Mouse (Mus musculus): ENCODE results near the gene Lrrc63.
"Not testable (repeated sequence)": the region's sequence is repeated elsewhere in the genome, so short reads cannot be mapped to it uniquely, and the experiment has no call there.

Gene Lrrc63

DNA sequence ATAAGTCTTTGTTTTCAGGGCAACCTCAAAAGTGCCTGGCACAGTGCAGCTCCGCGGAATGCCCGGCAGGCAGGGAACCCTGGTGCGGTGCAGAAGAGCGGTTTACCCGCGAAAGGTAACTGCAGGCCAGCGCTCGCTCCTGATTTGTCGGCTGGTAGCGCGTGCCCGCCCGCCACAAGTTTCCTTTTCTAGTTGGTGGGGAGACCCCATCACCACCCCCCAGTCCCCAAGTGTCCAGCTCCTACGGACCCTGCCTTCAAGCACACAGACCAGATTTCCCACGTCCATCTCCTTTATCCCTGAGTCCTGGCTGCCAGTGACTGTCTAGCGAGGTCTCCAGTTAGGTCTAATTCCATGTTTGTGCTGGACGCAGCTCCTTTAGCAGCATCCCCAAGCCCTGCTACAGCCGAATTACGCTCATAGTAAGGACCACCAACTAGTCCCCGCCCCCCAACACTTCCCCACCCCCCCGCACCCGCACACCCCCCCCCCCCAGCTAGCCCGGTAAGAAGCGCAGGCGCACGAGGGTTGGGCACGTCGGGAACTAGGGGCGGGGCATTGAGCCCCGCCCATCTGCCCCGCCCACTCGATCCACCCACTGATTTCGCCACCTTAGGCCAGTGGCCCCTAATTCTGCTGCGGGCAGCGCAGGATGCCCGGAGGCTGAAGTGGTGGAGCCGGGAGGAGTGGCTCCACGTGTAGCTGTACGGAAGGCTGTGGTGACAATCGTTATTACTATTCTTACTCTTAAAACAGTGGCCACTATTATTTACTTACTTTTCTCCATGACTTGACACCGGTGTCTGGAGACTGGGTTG lies at the start of gene Lrrc63, which contains the start of gene Lcp1:
Lrrc63 (minus strand) TSS at position 381 of the 818 bp plus-strand sequence.
Lcp1 (plus strand) TSS at position 601 of the 818 bp plus-strand sequence.
- DNase-seq (ENCODE audit: low spot score in 2 of 2) = peak; percentile 26 to 51

DNA sequence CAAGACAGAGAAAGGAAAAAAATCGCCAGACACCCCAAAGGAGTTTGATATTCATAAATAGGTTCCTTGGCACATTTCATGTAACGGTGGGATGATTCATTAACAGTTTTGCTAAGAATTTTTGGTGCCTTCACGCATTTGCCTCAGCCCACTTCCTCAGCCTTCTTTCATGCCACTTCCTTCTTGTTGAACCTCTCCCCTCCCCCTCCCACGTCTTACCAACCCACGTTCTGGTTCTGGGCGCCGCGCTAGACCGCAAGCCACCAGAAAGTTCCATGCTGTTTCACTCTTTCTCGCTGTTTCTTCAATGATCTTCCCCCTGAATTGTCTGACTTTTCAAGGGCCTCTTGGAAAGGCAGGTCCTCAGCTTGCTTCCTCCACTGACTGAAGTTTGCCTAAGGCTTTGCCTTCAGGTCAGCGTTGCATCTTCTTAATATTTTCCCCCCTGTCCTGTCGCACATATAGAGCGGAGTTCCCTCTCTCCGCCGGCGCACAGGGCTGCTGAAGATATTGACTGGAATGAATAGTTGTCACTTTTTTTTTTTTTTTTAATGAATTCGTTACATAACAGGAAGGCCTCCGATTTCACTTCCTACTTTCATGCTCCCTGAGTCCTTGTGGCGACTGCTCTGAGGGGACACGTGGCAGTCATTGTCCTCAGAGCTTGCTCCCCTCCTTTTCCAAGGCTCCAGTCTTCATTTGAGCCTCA lies 48.7 kb upstream of the Lrrc63 start:
- DNase-seq (ENCODE audit: low spot score in 2 of 2) = peak in 1 of 2 experiments; percentile 22

DNA sequence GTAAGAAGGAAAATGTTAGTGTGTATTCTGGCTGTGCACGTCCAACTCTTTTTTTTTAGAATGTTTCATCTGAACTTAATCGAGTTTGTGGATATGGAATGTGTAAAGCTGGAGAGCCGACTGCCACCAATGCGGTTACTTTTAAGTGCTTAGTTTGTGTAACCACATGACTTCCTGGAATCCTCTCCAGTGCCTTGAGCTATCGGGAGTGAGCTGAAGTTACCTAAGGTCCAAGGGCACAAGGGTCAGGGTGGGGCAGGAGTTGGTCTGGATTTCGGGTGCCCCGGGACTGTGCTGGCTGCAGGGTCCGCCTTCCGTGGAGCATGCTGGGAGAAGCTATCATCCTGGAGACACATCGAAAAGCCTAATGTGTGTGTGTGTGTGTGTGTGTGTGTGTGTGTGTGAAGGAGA lies 48.1 kb upstream of the Lrrc63 start:
- DNase-seq (ENCODE audit: low spot score in 2 of 2) = no peak

DNA sequence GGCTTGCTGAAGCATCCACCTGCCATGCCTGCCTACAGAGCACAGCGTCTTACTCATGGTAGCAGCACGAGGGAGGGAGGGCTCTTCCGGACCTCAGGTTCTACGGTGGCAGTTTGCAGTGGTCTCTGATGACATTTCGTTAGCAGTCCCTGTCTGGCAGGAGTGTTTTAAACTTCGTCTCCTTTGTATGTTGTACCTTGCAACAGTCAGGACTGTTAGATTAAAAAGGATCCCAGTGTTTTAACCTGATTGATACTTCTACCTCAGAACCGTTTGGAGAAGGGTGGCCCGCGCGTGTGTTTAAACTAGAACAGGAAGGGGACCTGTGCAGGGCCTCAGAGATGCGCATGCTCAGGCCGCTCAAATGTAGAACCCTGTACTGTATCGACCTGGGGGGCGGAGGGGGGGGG lies 47.7 kb upstream of the Lrrc63 start:
- no peak for DNase-seq (ENCODE audit: low spot score in 2 of 2)

DNA sequence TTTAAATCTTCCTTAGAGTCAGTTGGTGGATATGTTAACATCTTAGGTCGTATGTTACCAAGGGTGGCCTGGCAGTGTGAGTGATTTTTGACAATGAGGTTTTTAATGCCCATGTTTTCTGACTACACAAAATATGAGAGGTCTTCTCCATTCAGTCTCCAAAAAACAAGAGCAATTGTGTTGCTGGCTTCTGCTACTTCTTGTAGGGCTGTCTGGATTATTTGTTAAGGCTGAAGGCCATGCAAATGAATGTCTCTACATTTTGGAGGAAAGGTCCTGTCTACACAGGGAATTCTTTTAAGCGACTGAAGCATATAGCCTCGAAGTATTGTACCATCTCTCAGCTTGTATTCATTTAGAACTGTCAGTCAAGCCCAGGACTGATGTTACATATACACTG lies 46.7 kb upstream of the Lrrc63 start:
- DNase-seq (ENCODE audit: low spot score in 2 of 2) = no peak

DNA sequence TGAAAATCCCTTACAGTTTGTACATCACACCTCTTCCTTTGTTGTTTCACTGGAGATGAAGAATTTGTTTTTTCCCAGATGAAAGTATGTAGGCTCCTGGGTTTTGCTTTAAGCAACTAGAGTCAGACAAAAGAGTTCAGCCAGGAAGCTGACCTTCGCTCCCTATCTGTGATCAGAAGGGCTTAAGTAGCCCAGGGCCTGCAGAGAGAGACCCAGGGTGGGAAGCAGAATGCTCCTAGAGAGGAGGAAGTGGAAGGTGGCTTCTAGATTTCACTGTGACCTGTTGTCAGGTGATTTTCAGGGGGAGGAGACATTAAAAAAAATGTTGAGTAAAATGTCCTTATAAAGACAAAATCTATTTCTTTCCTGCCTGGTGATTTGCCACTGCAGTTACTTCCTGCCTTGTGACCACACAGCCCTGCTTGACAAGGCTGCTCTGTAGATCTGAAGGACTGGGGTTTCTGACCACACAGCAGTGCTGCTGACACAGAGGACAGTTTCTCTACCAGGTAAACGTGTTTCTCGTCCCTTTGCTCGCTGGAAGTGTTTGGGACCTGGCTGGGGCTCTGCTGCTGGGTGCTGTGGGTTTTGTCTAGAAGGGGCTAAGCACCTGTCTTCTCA lies 45.9 kb upstream of the Lrrc63 start:
- no peak for DNase-seq (ENCODE audit: low spot score in 2 of 2)

DNA sequence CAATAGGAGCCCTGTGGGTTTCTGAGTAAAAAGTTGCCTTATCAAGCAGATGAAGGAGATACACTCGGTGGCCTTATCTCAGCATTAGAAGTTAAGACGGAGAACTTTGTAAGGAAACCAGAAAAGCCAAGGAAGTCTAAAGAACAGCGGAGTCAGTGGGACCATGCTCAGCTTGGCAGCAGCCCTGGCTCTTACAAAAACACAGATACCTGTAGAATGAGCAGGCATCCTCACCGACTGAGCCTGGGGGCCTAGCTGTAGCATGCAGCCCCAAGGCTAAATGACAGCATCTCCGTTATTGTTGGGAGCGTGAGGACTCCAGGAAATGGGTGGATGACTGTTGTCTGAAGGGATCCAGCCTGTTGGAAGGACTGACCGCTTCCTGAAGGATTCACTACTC lies 45.1 kb upstream of the Lrrc63 start:
- DNase-seq (ENCODE audit: low spot score in 2 of 2) = no peak

DNA sequence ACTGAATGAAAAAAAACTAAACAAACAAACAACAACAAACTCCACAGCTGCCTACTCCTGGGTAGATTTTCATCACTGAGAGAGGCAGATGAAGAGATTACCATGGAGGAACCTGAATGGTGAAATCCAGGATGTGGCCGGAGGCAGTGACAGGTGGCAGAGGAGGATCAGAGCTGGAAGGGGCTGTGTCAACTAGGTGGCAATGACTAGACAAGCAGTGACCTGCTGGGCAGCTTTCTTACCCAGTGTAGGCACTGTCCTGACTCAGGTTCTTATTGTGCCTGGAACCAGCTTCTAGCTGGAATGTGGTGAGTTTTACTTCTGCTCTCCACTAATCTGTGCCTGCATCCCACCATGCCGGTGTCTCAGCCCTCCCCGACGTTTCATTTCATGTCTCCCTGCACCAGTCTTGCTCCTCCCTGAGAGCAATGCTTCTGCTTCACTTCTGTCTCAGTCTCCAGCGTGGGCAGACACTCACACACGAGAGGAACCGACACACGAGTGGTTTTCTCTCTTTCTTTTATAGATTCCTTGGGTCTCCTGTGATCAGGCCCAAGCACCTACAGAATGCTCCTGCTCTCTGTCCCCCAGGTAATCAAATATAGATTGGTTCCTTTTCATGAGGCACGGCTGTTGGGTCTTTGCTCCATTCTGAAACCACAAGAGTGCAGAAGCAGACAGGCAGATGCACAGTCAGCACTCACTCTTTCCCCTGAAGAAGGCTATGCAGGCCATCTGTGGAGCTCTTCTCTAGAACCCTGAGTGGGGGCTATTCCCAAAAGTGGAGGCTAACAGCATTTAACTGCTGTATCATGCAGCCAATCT lies 44.3 kb upstream of the Lrrc63 start:
- no peak for DNase-seq (ENCODE audit: low spot score in 2 of 2)

DNA sequence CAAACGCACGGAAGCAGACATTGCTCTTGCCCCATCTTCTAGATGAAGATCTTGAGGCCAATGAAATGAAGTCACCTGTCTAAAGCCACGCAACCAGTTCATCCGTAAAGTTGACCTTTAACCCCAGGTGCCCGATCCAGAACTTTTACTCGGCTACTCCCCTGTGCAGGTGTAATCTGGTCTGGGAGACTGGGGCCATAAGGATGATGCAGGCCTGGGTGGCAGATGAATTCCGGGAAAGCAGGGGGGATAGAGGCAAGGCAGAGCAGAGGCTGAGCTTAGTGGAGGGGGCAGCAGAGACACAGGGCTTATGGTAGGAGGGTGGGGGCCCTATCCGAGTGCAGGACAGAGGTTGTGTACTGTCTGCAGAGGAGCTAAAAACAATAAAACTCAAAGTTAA lies 43.6 kb upstream of the Lrrc63 start:
- DNase-seq (ENCODE audit: low spot score in 2 of 2) = no peak

DNA sequence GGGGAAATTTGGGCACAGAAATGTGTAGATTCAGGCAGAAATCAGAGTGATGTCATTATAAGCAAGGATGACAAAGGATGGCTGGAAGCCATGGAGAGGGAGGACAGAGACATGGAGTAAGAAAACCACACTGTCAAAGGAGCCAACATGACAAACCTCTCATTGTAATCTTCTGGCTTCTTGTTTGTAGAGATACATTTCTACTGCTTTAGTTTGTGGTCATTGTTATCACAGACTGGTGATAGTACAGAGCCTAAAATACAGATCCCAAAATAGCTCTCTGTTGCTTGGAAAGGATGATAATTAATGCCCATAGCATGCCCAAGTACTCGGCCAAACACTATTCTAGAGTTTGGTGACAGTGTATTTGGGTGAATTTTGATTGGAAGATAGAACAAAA lies 39.9 kb upstream of the Lrrc63 start:
- no peak for DNase-seq (ENCODE audit: low spot score in 2 of 2)

DNA sequence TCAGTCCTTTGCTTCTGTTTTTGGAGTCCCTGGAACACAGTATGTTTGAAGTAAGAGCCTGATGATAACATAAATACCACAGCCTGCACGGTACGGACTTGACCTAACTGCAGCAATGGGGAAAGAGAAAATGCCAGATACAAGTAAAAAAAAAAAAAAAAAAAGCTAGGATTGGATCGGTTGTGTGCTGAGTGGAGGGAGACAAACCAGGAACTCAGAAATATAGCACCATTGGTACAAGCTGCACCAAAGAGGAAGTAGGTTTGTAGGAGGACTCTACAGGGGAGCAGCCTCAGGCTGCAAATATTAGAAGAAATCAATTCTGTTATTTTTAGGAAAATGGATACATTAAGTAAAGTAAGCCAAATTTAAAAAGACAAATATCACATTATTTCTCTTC lies 37.8 kb upstream of the Lrrc63 start:
- DNase-seq (ENCODE audit: low spot score in 2 of 2) = no peak

DNA sequence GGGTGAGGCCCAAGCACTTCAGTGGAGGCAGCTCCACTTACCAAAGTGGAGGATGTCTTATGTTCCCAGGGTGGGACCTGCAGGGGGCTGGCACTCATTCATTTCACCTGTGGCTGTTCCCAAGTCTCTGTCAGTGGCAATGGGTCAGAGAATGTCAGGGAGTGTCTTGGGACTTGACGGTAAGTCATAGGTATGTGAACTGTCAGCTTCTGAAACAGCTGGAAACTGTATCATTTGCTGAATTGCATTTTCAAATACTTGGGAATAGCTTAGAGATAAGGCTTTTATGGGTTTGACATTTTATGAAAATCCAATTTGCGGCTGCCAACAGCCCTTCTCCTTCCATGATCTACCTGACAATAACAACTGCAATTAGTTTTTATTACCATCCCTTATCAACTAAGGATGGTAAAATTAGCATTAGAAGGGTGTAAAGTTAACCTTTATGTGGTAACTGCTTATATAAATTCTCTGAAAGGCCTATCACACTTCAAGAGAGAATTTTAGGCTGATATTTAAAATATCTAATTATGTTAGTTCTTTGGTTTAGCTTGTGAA lies 35.0 kb upstream of the Lrrc63 start:
- DNase-seq (ENCODE audit: low spot score in 2 of 2) = no peak

DNA sequence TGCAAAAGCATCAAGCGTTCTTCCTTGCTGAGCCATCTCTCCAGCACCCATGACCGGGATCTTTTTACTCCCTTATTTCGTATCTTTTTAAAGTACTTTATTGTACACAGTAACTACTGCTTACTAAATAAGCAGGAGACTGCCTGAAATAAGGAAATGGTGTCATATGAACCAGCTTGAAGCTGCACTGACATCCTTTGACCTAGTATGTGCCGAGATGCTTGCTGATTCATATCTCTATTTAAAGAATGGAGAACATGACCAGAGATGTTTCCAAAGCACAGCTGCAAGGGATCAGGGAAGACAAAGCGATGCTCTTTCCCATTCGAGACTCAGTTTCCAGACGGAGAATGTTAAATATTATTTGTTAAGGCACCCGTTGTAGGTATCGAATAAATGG lies 33.7 kb upstream of the Lrrc63 start:
- no peak for DNase-seq (ENCODE audit: low spot score in 2 of 2)

DNA sequence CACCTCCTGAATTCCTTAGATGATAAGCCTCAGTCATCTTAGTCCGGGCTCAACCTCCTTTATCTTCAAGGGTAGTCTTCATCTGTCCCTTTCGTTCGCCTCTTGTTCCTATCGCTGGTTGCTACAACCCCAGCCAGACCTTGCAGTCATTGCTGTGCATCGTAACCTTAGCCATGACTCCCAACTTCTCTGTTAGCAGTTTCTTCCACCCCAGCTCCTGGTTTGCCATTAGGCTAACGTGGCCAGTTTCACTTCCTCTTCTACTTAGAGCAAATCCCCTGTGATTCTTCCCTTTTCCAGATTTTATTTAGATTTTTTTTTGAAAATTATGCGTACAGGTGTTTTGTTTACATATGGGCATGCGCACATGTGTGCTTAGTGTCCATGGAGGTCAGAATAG lies 33.2 kb upstream of the Lrrc63 start:
- DNase-seq (ENCODE audit: low spot score in 2 of 2) = no peak

DNA sequence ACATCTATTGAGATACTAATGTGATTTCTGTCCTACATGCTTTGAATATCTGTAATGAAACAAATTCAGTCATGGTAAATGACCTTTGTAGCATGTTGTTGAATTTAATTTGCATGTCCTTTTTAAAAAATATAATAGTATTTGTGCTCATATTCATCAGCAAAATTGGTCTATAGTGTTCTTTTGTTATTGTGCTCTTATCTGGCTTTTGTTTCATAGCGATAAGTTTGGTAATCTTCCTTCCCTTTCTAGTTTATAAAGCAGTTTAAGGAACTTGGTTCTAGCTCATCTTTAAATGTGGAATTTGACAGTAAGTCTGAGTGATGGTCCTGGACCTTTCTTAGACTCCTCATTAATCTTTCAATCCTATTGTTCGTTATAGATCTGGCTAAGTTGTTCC lies 28.7 kb upstream of the Lrrc63 start:
- DNase-seq (ENCODE audit: low spot score in 2 of 2) = no peak

DNA sequence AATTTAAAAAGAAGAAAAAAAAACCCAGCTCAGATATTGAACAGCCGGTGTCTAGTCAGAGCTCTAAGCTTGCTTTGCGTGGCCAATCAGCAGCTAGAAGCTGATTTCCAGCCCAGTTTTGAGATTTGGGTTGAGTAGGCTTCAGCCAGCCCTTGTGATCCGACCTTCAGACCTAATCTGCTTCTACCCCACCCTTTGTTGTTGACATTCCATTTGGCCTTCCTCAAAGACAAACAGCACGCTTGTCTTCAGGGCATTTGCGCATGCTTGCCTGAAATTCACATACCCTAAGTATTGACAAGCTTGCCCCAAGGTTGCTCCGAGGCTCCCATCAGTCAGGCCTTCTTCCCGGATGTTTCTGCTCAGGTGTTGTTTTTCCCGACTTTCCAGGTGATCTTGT lies 23.8 kb upstream of the Lrrc63 start:
- DNase-seq (ENCODE audit: low spot score in 2 of 2) = no peak

DNA sequence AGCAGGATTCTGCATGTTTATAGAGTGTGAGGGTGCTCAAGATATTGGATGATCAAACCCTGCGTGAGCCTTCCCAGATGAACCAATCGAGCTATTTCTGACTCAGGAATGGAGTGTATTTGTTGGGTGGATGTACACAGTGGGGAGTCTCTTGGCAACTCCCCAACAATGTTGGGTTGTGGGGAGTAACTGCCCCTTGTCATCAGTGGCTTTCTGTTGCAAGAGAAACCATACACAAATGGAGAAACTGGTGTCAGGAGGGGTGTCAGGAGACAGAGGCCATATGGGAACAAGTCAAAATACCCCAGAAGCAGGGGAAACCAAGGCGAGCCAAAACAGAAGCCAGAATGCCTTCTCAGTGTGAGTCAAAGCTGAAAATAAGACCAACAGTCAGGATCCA lies 20.5 kb upstream of the Lrrc63 start:
- DNase-seq (ENCODE audit: low spot score in 2 of 2) = no peak

DNA sequence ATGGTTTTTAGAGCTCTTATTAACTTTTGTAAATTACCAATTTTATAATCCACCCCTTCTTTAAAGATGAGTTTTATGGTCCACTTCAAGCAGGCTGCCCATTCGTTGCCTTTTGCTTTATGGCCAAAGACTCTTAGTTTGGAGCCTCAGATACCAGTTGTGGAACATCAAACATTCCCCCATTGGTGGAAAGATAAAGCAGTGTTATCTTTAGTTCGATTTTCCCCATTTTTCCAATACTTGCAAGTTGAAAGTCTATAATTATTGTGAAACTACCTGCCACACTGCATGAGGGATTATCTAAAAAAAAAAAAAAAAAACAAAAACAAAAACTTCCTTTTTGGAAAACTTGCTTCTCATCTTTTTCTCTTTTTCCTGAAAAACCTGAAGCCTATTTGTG lies 20.0 kb upstream of the Lrrc63 start:
- no peak for DNase-seq (ENCODE audit: low spot score in 2 of 2)

DNA sequence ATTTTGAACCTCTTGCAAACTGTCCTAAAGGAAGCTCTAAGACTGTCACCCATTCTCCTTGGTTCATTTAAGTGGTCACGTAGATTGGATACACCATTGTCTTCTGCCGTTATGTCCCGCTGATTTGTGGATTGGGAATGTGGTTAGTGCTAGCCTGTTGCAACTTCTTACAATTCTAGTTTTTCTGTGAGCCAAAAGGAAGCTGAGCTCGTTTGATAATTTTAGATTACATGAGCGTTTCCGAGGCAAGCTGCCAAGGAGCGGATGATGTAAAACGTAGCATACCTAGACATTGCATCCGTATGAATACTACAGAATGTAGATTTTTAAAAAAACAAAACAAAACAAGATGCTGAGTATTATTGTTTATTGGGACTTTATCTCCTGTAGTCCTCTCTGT lies 17.5 kb upstream of the Lrrc63 start:
- DNase-seq (ENCODE audit: low spot score in 2 of 2) = peak in 1 of 2 experiments; percentile 38

DNA sequence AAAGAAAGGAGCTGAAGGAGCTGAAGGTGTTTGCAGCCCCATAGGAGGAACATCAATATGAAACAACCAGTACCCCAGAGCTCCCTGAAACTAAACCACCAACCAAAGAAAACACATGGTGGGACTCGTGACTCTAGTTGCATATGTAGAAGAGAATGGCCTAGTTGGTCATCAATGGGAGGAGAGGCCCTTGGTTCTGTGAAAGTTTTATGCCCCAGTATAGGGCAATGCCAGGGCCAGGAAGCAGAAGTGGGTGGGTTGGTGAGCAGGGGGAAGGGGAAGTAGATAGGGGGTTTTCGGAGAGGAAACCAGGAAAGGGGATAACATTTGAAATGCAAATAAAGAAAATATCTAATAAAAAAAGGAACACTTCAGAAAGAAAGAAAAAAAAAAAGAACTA lies 17.0 kb upstream of the Lrrc63 start:
- DNase-seq (ENCODE audit: low spot score in 2 of 2) = not testable (repeated sequence)

DNA sequence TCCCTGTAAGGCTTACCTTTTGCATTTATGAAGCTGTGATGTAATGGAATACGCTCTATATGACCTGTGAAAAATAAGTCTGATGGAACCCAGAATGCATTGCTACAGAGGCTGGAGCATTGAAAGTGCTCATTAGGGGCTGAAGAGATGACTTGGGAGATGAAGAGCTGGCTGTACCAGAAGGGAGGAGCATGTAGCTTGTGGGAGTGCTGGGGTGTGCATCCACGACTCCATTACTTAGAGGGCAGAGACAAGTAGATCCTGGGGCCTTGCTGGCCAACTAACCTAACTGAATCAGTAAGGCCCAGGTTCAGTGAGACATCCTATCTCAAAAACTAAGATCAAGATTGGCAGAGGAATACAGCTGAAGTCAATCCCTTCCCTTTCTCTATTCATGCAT lies 8.5 kb upstream of the Lrrc63 start:
- no peak for DNase-seq (ENCODE audit: low spot score in 2 of 2)

DNA sequence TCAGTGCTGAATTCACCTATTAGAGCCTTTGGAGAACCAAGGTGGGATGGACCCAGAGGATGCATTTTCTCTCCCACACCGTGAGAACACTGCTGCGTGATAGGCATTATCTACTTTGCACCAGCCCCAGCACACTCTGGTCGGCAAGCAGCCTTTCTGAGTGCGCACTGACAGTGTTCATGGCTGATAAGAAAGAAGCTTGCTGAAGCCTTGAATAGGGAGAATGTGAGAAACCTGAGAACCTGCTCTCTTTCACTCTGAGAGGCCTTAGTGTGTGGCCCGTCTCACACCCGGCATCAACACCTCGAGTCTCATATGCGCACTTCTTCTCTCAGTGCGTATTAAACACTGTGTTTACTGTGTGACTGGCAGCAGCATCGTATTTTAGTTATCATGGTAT lies 7.8 kb upstream of the Lrrc63 start:
- DNase-seq (ENCODE audit: low spot score in 2 of 2) = no peak
